Mouse (Mus musculus) stomach, postnatal 0 days (tissue): Measurements from ENCODE around the gene Rhoq. TPM values are rescaled to one million over a fixed set of nuclear protein-coding genes. Genes with fewer than 3 reads are reported as not detected.

Source experiments
- ATAC-seq: fragments of 200-750 bp; cut with Nextera tagmentation; 2 replicates; pipeline ENCODE4 v1.8.0; 2017; ENCODE audit not compliant: low FRiP score, low TSS enrichment
- DNase-seq: peaks from one replicate; pipeline ENCODE4 v3.0.0-alpha.2; 2016; ENCODE audit warnings: low spot score
- H3K27ac ChIP-seq: fragments of 300-500 bp; sonication (generic); replicated peaks from 2 replicates; pipeline ENCODE4 v1.5.1; 2014; ENCODE audit warnings: mild to moderate bottlenecking, control low read depth
- H3K27me3 ChIP-seq: fragments of 300-500 bp; sonication (generic); 2 replicates; pipeline ENCODE4 v1.6.1; 2014; ENCODE audit warnings: low read length; ENCODE audit not compliant: control insufficient read depth, insufficient read depth
- H3K36me3 ChIP-seq: fragments of 300-500 bp; sonication (generic); 2 replicates; pipeline ENCODE4 v1.6.1; 2014; ENCODE audit warnings: low read length, mixed read lengths; ENCODE audit not compliant: control insufficient read depth, insufficient read depth
- H3K4me1 ChIP-seq: fragments of 300-500 bp; sonication (generic); replicated peaks from 2 replicates; pipeline ENCODE4 v1.6.1; 2014; ENCODE audit warnings: antibody characterized with exemption; ENCODE audit not compliant: control insufficient read depth, insufficient read depth
- H3K4me2 ChIP-seq: fragments of 300-500 bp; sonication (generic); replicated peaks from 2 replicates; pipeline ENCODE4 v1.6.1; 2014; ENCODE audit warnings: low read depth, mild to moderate bottlenecking, control low read depth, moderate library complexity
- H3K4me3 ChIP-seq: fragments of 300-500 bp; sonication (generic); 2 replicates; pipeline ENCODE4 v1.5.1; 2014; ENCODE audit warnings: low read depth, low read length, control low read depth
- H3K9ac ChIP-seq: fragments of 300-500 bp; sonication (generic); 2 replicates; pipeline ENCODE4 v1.6.1; 2014; ENCODE audit warnings: mild to moderate bottlenecking, low read length, control low read depth, mixed read lengths
- H3K9me3 ChIP-seq: fragments of 300-500 bp; sonication (generic); 2 replicates; pipeline ENCODE4 v1.6.1; 2016; ENCODE audit warnings: low read length; ENCODE audit not compliant: control insufficient read depth
- CTCF ChIP-seq: IDR thresholded peaks from 2 replicates; pipeline ENCODE4 v1.5.1; 2016; ENCODE audit warnings: antibody characterized with exemption, low read depth, mild to moderate bottlenecking, moderate library complexity
- EP300 ChIP-seq: optimal IDR thresholded peaks from 2 replicates; pipeline ENCODE3; 2016; ENCODE audit warnings: antibody characterized with exemption
- WGBS: fragments of 180-500 bp; shearing (Covaris S2); extraction: QIAGEN DNeasy Blood & Tissue Kit; methylation state at CpG from one replicate; pipeline ENCODE4 v1.1.7; 2014; 5-methylcytosine and 5-hydroxymethylcytosine counted together
- polyA plus RNA-seq: library from polyadenylated mRNA; unstranded; fragments of >200 nt; fragmentation: Nextera tagmentation; extraction: Ambion mirVana; gene quantifications from 2 replicates; pipeline ENCODE4 v1.2.1, GENCODE M21; 2015

Rhoq gene
- polyA plus RNA-seq, 1 experiment from 2014 or later: 6.2 TPM

DNA sequence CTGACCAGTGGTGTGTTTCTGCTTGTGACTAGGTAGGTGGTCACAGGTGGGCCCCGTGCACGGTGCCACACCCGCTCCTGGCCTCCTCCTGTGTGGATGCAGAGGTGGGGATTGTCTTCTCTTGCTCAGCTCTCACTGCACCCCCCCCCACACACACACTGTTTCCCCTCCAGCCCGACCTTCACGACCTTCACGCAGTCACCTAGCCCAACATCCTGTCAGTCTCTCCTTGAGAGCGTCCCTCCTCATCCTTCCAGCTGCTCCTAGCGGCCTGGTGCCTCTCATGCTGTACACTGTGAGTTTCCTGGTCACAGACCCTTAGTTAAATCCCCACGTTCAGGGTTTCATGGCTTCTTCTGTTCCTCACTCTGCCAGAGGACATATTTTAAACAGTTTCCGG lies 13.5 kb downstream of the Rhoq start:
- Histone ChIP-seq H3K4me3 (no peak overlapping the region), H3K4me1 (no peaks in the 10 kb centered on the region), H3K4me2 (no peak overlapping the region), H3K9me3 (no peaks in the 10 kb centered on the region), H3K27me3 (no peaks in the 10 kb centered on the region), H3K27ac (no peak overlapping the region), H3K36me3 (peaks cover 2% of the 10 kb centered on the region; the same call in 1 of the 2 replicates), H3K9ac (no peak overlapping the region)
- WGBS: 66% methylated on average over 10 of the region's 10 CpGs
- ATAC-seq (no peak), DNase-seq (no peak)
- TF ChIP-seq EP300: no peak
- TF ChIP-seq CTCF: no peak

DNA sequence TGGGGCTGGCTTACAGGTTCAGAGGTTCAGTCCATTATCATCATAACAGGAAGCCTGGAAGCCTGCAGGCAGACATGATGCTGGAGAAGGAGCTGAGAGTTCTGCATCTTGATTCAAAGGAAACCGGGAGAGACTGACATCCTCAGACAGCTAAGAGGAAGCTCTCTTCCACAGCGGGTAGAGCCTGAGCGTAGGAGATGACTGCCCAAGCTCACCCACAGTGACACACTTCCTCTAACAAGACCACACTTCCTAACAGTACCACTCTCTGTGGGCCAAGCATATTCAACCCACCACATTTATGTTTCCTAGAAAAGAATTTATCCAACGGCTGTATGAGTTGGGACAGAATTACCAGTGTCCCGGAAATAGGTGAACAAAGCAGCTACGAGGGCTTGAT lies 15.6 kb downstream of the Rhoq start:
- H3K4me2 ChIP-seq: no peak overlapping the region
- DNase-seq (no peak), ATAC-seq (no peak)
- no peak overlapping the region for H3K9ac ChIP-seq
- no peaks in the 10 kb centered on the region for H3K27me3 ChIP-seq
- 91% methylated on average over 6 of the region's 6 CpGs for WGBS
- no peaks in the 10 kb centered on the region for H3K4me1 ChIP-seq
- H3K27ac ChIP-seq: no peak overlapping the region
- peaks cover 2% of the 10 kb centered on the region; the same call in 1 of the 2 replicates for H3K36me3 ChIP-seq
- H3K4me3 ChIP-seq: no peak overlapping the region
- TF ChIP-seq EP300 (no peak), CTCF (no peak)
- H3K9me3 ChIP-seq: no peaks in the 10 kb centered on the region

DNA sequence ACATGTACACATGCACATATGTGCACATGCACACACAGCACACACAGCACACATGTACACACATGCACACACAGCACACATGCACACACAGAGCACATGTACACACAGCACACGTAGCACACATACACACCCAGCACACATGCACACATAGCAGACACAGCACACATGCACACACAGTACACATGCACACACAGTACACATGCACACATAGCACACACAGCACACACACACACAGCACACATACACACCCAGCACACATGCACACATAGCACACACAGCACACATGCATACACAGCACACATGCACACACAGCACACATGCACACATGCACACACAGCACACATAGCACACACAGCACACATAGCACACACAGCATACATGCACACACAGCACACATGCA lies 18.3 kb downstream of the Rhoq start:
- Histone ChIP-seq H3K36me3 (0 out of 2 replicates have a peak, but pooled peaks cover 2% of the 10 kb centered on the region), H3K4me3 (no peak overlapping the region), H3K27ac (no peak overlapping the region), H3K9ac (no peak overlapping the region), H3K9me3 (no peaks in the 10 kb centered on the region), H3K4me1 (no peaks in the 10 kb centered on the region), H3K27me3 (no peaks in the 10 kb centered on the region), H3K4me2 (no peak overlapping the region)
- 96% methylated on average over 1 of the region's 1 CpGs for WGBS
- no peak for DNase-seq
- ATAC-seq: no peak
- TF ChIP-seq EP300 (no peak), CTCF (no peak)

DNA sequence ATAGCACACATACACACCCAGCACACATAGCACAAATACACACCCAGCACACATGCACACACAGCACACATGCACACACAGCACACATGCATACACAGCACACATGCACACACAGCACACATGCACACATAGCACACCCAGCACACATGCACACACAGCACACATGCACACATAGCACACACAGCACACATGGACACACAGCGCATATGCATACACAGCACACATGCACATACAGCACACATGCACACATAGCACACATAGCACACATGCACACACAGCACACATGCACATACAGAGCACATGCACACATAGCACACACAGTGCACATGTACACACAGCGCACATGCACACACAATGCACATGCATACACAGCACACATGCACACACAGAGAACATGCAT lies 18.8 kb downstream of the Rhoq start:
- no peak overlapping the region for H3K4me3 ChIP-seq
- H3K4me1 ChIP-seq: no peaks in the 10 kb centered on the region
- no peak overlapping the region for H3K4me2 ChIP-seq
- H3K27ac ChIP-seq: no peak overlapping the region
- H3K36me3 ChIP-seq: 0 out of 2 replicates have a peak, but pooled peaks cover 2% of the 10 kb centered on the region
- H3K9ac ChIP-seq: no peak overlapping the region
- no peak for ATAC-seq
- DNase-seq: no peak
- WGBS: 98% methylated on average over 2 of the region's 2 CpGs
- no peaks in the 10 kb centered on the region for H3K27me3 ChIP-seq
- TF ChIP-seq CTCF (no peak), EP300 (no peak)
- no peaks in the 10 kb centered on the region for H3K9me3 ChIP-seq

DNA sequence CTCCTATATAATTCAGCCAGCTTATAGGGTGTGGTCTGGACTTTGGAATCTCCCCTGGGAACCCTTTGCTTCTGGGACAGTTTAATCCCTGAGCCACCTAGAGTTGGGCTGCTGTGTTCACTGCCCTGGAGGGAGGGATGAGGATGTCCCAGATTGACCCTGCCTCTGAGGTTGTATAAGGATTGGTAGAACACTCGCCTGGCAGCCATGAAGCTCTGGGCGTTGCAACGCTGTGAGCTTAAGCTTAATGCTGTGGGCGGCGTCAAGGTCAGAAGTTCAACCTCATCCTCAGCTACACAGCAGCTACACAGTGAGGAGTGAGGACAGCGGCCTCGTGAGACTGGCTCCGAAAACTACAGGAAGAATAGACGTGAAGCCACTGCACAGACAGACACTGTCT lies 19.6 kb downstream of the Rhoq start:
- Histone ChIP-seq H3K9me3 (no peaks in the 10 kb centered on the region), H3K9ac (no peak overlapping the region), H3K27me3 (no peaks in the 10 kb centered on the region), H3K4me3 (no peak overlapping the region), H3K4me2 (no peak overlapping the region), H3K27ac (no peak overlapping the region), H3K36me3 (0 out of 2 replicates have a peak, but pooled peaks cover 2% of the 10 kb centered on the region), H3K4me1 (no peaks in the 10 kb centered on the region)
- ATAC-seq (peak; percentile 67), DNase-seq (peak; percentile 29)
- 36% methylated on average over 9 of the region's 9 CpGs for WGBS
- TF ChIP-seq EP300 (no peak), CTCF (peak; percentile 49)

DNA sequence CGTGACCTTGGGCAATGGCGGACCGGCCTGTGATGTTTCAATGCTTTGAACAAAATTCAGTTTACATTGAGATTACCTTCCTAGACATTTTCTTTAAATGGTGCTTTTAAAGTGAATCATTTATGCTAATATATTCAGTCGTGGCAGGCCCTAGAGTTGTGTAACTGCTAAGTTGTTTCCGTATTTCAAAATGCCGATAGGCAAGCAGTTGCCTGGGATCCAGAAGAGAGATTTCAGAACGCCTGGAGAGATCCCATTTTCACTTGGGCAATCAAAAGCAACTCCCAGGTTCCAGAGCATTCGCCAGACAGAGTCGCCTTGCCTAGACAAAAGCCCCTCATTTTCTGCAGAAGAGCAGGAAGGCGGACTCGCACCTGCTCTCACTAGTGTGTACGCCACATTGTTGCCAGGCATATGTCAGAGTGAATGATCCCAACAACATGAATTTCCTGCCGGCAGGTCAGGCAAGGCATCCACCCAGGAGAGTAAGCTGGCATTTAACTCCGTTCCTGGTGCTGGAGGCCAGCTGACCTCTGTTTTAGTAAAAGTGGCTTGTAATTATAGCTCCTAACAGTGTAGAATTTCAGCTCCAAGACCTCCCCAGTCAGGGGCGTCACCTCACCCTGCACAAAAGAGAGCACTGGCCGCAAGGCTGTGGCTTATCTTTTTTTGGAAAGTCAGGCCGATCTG lies 23.7 kb downstream of the Rhoq start:
- no peak overlapping the region; the same call in 1 of the 2 replicates for H3K27ac ChIP-seq

More for the DNA sequence above, 23.7 kb downstream of the Rhoq start:
- Histone ChIP-seq H3K9me3 (no peaks in the 10 kb centered on the region), H3K4me1 (no peaks in the 10 kb centered on the region), H3K36me3 (no peaks in the 10 kb centered on the region), H3K27me3 (no peaks in the 10 kb centered on the region), H3K9ac (no peak overlapping the region), H3K4me2 (no peak overlapping the region), H3K4me3 (no peak overlapping the region)
- DNase-seq (no peak), ATAC-seq (no peak)
- WGBS: 53% methylated on average over 17 of the region's 17 CpGs
- no peak for TF ChIP-seq CTCF
- no peak for TF ChIP-seq EP300
